Mouse (Mus musculus) 3T3-L1 (cell line): ENCODE results near the gene Map3k4.

Source experiments
- DNase-seq: peaks from one replicate; pipeline ENCODE4 v3.0.0-alpha.2; 2015; ENCODE audit warnings: low read depth, low spot score

Gene Map3k4

DNA sequence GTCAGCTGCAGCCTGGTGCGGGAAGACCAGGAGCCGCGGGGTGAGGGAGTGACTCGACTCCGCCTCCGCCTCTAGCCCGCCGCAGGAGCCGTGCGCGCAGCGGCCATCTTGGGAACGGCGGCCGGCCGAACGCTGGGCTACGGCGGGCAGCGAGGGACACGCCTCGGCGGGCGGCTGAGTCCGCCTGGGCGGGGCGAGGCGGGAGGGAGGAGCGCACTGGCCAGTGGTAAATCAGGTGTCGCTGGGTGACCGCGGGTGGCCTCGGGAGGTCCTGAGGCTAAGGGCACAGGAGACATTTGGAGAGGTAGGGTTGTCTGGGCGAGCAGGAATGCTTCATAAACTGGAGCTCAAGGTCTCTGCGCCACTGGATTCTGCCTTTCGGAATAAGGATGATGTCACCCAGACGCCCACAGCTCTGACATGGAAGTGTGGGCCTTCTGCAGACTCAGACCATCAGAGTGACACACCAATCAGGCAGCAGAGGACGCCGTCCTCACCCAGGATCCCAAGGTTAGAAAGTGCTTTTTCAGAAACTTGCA, at the start of gene Map3k4:
TSS of gene Map3k4 (minus strand) at position 134 of the 539 bp plus-strand sequence.
- DNase-seq = peak; percentile 84

DNA sequence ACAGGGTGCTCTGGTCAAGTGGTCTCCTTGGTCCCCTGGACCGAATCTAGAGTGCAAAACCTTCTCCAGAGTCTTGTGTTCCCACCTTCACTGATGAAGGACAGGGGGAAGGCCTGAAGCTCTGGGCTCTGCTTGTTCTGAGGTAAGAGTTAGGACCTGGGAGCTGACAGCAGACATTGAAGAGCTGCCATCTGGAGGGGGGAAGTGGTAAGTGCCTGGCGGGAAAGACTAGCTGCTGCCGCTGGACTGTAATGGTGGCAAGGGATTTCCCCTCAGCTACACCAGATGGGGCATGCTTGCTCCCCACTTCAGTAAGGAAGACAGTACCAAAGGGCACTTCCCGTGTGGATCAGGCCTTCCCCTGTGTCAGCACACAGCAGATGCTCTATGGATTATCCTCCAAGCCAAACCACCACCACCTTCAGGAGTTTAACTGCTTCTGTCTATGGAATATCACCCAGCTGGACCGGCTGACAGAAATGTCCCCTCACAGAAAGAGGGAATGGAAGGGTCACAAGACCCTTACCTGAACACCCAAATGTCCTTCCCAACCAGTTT, 48.9 kb upstream of the Map3k4 start:
- peak; percentile 88 for DNase-seq

DNA sequence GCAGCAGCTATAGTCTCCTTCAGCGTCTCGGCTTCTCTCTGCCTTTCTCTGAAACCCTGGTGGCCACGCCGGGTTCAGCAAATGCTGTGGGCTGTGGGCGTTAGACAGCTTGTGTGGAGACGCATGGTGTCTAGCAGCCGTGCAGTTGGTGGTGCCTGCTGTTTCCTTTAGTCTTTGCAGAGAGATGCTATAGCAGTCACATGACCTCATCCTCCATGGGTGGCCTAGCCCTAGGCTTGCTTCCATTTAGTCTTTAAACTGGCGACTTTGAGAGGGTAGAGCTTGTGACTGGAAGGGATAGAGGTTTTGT, 45.8 kb upstream of the Map3k4 start:
- DNase-seq = no peak

DNA sequence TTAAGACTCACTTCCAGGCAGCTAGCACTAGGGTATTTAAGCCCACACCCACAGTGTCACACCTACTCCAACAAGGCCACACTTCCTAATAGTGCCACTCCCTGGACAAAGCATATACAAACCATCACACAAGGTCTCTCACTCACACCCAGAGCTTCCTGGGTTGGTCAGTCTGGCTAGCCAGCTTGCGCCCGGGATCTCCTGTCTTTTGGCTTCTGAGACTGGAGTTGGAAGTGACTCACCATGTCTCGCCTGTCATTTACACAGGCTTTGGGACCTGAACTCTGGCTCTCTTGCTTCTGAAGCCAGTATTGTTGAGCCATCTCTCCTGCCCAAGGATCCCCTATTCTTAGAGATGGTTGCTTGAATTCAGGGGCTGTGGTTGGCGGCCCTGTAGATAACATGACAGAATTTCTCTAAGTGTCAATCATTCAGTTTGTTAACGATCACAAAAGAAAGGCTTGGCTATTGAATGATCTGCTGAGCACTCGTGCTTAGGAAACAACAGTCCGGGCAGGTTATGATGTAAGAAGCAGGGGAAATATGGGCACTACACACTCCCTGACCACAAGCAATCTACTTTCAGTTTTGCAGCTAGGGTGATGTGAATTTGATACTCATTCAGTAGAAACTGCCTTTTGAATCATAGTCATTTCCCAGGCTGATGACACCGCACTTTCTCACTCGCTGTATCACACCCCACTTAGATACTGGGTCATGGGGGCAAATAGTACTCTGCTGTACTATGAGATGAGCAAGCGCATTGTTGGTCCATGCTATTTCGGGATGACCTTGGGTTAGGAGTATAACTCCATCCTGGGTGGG, 45.2 kb upstream of the Map3k4 start:
- peak; percentile 89 for DNase-seq

DNA sequence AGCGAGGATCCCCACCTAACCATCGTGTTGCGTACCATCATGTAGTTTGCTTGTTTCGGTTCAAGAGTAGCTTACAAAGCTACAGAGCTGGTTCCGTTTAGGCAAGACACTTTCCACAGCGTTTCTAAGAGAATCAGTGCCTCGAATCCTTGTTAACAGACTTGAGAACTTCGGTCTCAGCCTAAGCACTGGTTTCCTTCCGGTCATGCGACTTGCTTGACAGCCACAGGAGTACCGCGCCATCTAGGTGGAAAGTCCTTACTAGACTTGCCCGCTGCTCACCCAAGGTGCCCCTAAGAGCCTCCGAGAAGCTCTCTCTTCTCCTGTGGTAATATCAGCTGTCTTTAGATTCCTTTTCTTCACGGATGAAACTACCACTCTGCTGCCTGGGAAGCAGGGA, 41.3 kb upstream of the Map3k4 start:
- DNase-seq = no peak

DNA sequence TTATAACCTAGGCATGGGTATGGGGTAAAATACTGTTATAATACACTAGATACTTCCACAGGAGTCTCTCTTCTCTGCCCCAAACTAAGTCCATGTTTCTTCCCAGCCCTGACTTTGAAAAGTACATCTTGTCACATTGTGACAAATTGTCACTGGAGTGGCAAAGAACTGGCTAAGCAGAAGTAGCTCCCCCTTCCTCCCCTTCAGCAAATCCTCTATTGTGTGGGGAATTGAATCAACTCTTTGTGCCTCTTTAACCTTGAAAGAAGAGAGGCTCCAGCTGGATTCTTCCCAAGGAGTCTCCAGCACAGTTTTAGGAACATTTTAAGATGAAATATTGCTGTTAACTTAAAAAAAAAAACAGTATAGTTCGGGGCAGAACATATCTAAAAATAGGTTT, 34.2 kb upstream of the Map3k4 start:
- no peak for DNase-seq

DNA sequence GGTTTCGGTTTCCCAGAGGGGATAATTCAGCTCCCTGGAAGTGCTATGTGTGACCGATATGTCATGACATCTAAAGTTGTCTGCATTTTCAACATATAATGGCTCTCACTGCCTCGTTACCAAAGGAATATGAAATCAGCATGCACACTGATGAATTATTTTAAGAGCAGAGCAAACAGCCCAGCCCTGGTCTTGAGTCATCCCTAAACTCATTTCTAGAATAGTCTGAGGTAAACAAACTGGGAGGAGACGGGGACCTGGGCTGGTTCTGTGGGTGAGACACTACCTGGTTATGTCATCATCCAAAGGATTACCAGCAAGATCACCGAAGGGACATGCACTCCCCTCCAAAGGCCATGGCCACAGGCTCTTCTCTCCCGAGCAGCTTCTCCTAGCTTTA, 33.0 kb upstream of the Map3k4 start:
- no peak for DNase-seq

DNA sequence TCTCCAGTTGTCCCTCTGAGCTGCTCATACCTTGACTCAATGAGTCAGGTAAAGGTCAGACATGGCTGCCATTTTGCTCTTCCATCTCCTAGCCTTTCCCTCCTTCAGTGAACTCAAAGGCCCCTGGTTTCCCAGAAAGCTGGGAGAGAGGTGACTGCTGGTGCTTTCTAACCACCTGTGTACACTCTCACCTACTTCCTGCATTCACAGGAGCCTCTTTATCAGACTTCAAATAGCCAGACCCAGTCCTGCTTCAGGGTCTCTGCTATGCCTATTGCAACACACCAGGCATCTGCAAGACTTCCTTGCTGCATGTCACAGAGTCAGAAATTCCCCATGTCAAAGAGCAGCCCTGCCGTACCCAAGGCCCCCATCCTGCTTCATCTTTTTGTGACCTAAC, 28.9 kb upstream of the Map3k4 start:
- DNase-seq = no peak

DNA sequence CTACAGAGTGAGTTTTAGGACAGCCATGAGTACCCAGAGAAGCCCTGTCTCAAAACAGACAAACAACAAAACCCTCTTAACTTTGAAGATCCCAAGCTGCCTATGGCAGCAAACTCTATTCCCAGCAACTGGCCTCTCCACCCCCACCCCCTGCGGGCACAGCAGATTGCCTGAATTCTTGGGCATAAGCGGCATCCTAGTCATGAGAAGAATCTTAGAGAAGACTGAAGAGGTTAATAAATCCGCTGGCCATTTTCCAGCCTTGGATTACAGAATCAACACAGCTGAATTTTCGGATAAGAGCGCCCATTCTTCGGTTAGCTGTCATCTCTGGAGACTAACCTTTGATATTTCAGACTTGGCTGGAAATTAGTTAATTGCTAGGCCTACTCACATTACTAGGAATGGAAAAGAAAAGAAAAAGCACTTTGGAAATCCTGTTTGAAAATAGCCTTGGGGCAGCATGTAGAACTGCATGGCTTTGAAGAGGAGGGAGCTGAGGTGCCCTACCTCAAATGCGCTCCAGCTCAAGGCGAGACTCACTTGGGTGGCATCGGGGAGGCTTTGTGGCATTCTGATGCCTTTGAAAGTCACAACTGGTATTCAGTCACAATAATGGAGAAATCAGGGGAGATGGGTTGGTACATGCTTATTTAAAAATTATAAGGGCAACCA, 25.2 kb upstream of the Map3k4 start:
- DNase-seq = no peak

DNA sequence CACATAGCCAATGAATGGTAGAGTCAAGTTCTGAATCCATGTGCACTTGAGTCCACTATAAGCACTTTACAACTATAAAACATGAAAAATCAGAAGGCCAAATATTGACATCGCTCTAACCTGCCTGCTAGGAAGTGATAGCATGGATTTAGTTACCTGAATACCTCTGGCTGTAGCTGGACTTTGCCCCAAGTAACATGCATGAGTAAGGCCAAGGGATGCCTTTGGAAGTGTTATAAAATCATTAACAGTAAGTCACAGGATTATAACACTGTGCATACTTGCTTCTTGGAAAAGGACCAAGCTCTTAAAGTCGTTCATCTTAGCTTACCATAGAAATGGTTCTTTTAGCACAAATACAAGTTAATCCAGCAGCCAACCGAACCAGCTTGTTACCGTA, 18.6 kb upstream of the Map3k4 start:
- DNase-seq = no peak

DNA sequence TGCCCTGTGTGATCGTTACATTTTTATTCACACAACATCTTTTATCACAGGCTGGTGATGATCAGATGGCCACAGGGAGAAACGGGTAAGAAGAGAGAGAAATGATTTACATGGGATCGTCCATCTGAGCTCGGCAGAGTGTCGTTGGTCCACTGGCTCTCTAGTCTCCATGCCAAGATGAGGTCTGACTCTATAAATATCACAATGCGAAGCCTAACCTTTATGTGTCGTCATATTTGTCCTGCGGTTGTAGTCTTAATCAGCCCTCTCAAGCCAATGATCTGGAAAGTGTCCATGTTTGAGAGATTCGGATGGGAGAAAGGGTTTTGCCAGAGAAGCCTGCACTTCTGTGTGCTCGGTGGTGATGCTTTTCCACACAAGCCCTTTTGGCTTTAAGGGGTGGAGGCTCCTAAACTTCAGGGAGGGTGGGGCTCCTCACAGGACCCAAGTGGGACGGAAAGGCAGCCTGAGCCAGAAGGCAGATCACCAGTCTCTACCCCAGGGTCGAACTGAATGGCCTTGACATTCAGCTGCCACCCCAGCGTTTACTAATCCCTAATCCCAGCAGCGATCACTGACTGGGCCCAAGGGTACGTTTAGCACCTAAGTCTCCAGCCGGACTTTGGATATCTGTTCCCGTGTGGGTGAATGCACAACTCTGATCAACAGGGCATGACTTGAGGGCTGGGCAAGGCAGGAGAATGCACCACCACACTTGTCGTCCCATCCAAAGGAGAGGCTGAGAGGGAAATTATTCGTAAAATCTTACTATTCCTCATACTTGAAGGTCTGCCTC, 17.7 kb upstream of the Map3k4 start:
- DNase-seq = no peak

DNA sequence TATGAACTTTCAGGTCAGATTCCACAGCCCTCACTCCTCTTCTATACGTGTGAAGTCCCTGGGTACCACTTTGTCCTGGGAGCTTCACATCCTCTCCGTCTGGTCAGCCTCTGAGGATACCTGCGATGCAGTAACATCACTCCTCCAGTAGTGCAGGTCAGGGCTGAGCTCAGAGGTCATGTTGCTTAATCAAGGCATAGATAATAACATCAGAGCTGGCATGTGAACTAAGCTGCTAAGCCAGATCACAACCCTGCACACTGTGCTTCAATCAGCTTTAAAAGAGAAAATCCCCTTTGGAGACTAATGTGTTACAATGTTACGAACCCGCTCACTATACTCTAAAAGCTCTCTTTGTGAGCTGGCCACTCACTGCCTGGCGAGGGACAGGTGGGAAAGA, 16.5 kb upstream of the Map3k4 start:
- DNase-seq = no peak

DNA sequence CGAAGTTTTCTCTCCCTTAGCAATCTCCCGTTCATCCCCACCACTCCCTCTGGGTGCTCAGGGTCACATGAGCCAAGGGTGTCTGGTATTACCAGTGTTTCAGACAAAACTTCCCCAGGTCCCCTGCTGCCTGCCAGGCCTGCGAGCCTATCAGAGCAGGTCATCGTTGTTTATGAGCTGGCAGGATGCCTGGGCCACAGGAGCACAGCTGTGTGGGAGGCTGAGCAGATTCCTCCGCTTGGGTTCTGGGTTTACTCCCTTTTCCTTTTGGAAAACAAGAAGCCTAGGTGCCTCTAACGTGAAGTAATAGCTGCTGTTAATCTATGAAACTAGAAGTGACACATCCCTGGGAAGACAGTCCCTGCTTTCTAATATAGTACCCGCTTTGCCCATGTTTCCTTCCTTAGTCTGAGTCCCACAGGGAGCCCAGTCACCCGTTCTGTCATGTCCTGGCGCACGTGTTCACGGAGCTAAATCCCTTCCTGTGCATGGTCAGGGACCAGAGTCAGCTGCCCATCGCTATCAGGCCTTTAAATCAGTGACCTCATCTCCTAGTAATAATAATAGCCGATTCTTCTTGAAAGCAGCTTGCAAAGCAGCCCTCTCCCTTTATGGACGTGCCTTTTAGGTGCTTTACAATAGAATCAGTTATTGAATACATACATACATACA, 9.4 kb upstream of the Map3k4 start:
- peak; percentile 93 for DNase-seq

DNA sequence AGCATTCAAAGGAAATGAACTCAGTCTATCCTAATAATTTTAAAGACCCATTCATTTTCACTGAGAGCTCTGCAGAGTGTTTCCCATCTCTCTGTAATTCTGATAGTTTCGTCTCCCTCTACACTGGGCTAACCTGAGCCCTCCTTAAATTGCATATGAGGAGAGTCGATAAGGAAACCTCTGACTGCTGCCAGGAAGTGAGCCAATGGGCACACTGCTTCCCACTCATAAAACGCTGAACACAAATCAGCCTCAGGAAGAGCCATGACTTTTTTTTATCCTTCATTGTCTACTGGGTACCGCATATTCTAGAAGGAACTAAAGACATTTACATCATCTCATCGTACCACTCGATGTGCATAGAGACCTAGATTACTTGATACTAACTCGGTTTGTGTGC, 1.2 kb upstream of the Map3k4 start:
- DNase-seq = no peak

DNA sequence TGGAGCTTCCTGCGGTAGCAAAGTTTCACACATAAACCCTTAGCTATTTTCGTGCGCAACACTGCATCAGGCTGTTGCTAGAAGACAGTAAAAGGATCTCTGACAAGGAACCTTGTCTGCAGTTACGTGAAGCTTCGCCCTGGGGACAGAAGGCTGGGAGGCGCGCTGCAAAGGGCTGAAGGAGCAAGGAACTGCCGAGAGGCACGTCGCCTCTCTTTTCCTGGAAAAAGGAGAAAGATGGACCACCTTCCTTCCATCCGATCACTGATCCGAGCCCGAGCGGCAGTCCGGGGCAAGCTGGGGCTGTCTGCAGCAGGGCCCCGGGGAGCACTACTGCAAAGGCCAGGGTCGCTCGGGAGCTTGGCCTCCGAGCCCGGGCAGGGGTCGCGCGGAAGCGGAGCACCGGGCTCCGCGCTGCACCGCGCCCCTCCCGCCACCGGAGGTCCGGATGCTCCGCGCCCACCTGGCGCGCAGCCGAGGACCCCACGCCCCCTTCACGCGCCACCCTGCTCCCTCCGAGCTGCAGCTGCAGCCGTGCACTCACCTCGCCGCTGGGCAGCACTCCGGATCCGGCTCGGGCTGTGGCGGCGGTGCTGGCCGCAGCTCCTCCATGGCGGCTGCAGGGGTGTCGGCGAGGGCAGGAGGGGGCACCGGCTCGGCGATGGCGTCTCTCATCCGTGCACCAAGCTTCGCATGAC, 493 bp downstream of the Map3k4 start:
- peak; percentile 45 for DNase-seq

DNA sequence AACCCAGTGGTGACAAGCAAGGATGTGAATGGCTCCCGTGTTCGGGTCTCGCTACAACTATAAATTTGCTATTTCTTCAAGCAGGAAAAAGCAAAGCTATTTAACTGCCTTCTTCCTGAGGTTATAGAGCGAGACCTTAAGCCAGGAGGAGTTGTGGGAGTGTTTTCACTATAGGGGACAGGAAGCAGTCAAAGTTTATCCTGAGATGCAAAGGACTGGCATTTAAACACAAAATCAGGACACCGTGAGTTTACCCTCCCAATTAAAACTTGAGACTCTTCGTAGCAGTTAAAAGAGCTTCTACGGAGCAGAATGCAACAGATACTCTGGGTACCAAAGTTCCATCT, 1.0 kb downstream of the Map3k4 start:
- DNase-seq = no peak

DNA sequence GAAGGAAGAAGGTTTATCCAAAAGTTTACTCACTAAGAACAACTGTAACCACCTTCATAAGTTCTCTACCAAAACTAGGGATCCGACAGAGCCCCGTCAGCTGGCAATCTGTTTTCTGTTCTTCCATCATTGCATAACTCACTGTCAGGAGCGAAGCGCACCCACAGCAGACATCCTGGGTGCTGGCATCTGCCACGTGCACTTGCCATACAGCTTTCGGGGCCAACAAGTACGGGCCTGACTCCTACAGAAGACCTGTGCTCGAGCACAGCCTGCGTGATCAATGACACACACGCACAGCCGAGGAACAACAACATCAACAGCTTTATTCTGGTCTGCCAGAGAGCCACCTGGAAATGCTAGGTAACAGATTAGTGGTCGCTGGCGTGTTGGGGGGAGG, 2.3 kb downstream of the Map3k4 start:
- no peak for DNase-seq

DNA sequence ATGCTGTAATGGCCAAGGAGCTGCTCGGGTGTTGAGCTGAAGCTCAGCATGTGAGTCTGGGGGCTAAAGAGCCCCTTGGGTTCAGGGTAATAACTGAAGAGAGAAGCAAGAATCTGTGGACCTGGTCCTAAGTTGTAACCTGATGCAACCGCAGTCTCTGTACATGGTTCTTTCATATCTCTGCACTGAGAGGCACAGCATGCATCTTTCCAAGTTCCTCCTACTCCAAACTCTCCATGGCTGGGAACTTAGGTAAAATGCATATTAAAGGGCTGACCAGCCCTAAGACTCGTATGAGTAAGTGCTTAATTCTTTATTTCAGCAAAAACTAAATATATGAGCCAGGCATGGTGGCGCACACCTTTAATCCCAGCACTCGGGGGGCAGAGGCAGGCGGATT, 6.3 kb downstream of the Map3k4 start:
- no peak for DNase-seq

DNA sequence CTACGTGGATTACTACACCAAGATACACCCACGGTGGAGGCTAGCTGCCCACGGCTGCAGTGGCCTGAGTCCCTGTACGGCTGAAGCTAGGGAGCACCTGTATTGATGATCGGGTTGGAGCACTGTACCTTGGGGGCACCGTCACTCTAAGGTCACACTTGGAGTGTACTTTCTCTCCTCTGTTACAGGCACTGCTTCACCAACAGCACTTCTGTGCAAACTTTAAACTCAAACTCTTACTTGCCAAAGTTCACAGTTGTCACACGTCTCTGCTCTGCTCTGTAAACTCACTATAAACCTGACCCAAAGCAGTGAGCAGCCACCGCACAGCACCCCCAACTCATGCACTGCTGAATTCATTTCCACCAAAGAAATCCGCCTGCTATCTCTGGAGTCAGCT, 9.1 kb downstream of the Map3k4 start:
- no peak for DNase-seq

DNA sequence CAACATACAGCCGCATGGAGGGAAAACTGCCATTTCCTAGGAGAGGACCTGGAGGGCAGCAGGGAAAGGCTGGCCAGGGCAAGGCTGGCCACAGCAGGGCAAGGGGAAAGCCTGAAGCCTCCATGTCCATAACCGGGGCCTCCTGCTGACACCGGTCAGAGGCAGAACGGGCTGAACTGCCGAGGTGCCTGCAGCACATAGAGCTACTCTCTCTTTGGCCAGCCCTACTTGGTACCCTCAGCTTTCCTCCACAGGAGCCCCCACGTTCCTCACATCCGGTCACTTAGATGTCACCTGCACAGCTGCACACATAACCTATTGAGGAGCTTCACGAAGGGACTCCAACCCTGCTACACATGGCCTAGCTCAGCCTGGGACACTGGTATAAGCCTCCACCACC, 9.5 kb downstream of the Map3k4 start:
- DNase-seq = no peak
